Mouse (Mus musculus) kidney, postnatal 36 days (tissue): ENCODE results near the gene Picalm.
"Not testable (repeated sequence)": the region's sequence is repeated elsewhere in the genome, so short reads cannot be mapped to it uniquely, and the experiment has no call there.

Source experiments
- DNase-seq, 2 experiments: peaks; one replicate each; pipeline ENCODE4 v3.0.0; 2021 to 2022; ENCODE audit warnings: mixed read lengths in 2 of 2

The Picalm gene

GRCm38 (mm10) chr7:90132322-90132721, 2.3 kb downstream of the Picalm start:
- no peak for DNase-seq

GRCm38 (mm10) chr7:90136736-90137135, 6.7 kb downstream of the Picalm start:
- DNase-seq: no peak

GRCm38 (mm10) chr7:90138359-90138758, 8.3 kb downstream of the Picalm start:
- DNase-seq: no peak

- DNase-seq: no peak
Measured at GRCm38 (mm10) chr7:90140290-90140689, 10.3 kb downstream of the Picalm start.

- DNase-seq: peak; percentile 46 to 52
Measured at GRCm38 (mm10) chr7:90144275-90144674, 14.3 kb downstream of the Picalm start.

- DNase-seq: no peak
Measured at GRCm38 (mm10) chr7:90144971-90145370, 15.0 kb downstream of the Picalm start.

GRCm38 (mm10) chr7:90145376-90145775, 15.4 kb downstream of the Picalm start:
- DNase-seq: peak in 1 of 2 experiments; percentile 39

GRCm38 (mm10) chr7:90145897-90146296, 15.9 kb downstream of the Picalm start:
- peak; percentile 57 to 62 for DNase-seq

GRCm38 (mm10) chr7:90146321-90146720, 16.3 kb downstream of the Picalm start:
- DNase-seq: peak in 1 of 2 experiments; percentile 28

- DNase-seq: no peak
Measured at GRCm38 (mm10) chr7:90148023-90148422, 18.0 kb downstream of the Picalm start.

GRCm38 (mm10) chr7:90148516-90148915, 18.5 kb downstream of the Picalm start:
- DNase-seq: peak; percentile 37 to 61

- DNase-seq: peak; percentile 75 to 80
Measured at GRCm38 (mm10) chr7:90150311-90150710, 20.3 kb downstream of the Picalm start.

GRCm38 (mm10) chr7:90158034-90158433, 28.0 kb downstream of the Picalm start:
- no peak for DNase-seq

- peak; percentile 34 to 71 for DNase-seq
Measured at GRCm38 (mm10) chr7:90160598-90160997, 30.6 kb downstream of the Picalm start.

- no peak for DNase-seq
Measured at GRCm38 (mm10) chr7:90164276-90164675, 34.3 kb downstream of the Picalm start.

GRCm38 (mm10) chr7:90165970-90166369, 36.0 kb downstream of the Picalm start:
- DNase-seq: no peak

- DNase-seq: not testable (repeated sequence)
Measured at GRCm38 (mm10) chr7:90167777-90168176, 37.8 kb downstream of the Picalm start.

- DNase-seq: no peak
Measured at GRCm38 (mm10) chr7:90173778-90174177, 43.8 kb downstream of the Picalm start.

GRCm38 (mm10) chr7:90175576-90175975, 45.6 kb downstream of the Picalm start:
- no peak for DNase-seq

GRCm38 (mm10) chr7:90180635-90181034, 50.6 kb downstream of the Picalm start:
- DNase-seq: no peak

- DNase-seq: no peak
Measured at GRCm38 (mm10) chr7:90200251-90200650, 70.2 kb downstream of the Picalm start.

- DNase-seq: no peak
Measured at GRCm38 (mm10) chr7:90201877-90202465, 72.0 kb downstream of the Picalm start.

- no peak for DNase-seq
Measured at GRCm38 (mm10) chr7:90203914-90204313, 73.9 kb downstream of the Picalm start.

- no peak for DNase-seq
Measured at GRCm38 (mm10) chr7:90210116-90210515, 80.1 kb downstream of the Picalm start.

GRCm38 (mm10) chr7:90210947-90211346, 80.9 kb downstream of the Picalm start:
- DNase-seq: no peak
